Mouse (Mus musculus): Measurements from ENCODE around the gene Ccdc148.

The Ccdc148 gene

GRCm38 (mm10) chr2:58787360-58787759 lies 373.1 kb downstream of the Ccdc148 start:
- in situ Hi-C loops (cut with MboI; ENCODE audit: low sequenced_read_pairs) = no loop called here

GRCm38 (mm10) chr2:58786681-58787080 lies 373.8 kb downstream of the Ccdc148 start:
- in situ Hi-C loops (cut with MboI; ENCODE audit: low sequenced_read_pairs) = no loop called here

GRCm38 (mm10) chr2:58786177-58786576 lies 374.3 kb downstream of the Ccdc148 start:
- in situ Hi-C loops (cut with MboI; ENCODE audit: low sequenced_read_pairs) = no loop called here

- in situ Hi-C loops (cut with MboI; ENCODE audit: low sequenced_read_pairs) = no loop called here
Measured at GRCm38 (mm10) chr2:58783526-58783925, 377.0 kb downstream of the Ccdc148 start.

GRCm38 (mm10) chr2:58778986-58779495 lies 381.4 kb downstream of the Ccdc148 start:
- in situ Hi-C loops (cut with MboI; ENCODE audit: low sequenced_read_pairs) = no loop called here

- in situ Hi-C loops (cut with MboI; ENCODE audit: low sequenced_read_pairs) = no loop called here
Measured at GRCm38 (mm10) chr2:58773833-58774232, 386.6 kb downstream of the Ccdc148 start.
